10 mouse cellular contexts compared by ENCODE assay signal in the genomic region with DNA sequence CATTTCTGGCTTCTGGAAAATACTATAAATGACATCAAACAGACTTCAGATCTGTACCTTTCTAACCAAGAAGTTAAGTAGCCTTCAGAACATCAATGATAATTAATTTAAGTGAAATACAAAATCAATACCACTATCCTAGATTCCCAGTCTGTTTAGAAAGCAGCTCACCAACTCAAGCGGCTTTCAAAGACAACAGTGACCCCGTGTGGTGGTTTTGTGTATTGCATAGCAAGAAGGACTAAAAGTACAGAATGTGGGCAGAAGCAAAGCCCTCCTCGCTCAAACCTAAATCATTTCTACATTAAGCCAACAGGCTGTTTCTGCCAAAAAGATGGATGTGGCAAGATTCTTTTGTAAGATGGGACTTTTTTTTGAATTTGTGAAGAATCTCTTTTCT.
DNase-seq lines count a peak whose midpoint lies in the region; ATAC-seq and TF ChIP-seq lines count a peak whose summit lies in the region.
"Had no signal": no experiment of that assay in that cellular context is flagged by ENCODE, and none has a peak within 500 bp of the region (broad histone marks: within the 10 kb centered on the region; RNA-seq: fewer than 3 reads in every experiment).

No protein-coding gene starts in this region.

- 14% methylated on average over 3 of the region's 3 CpGs for WGBS in hindbrain, embryonic 11.5 days
- WGBS in hindbrain, embryonic 13.5 days, result 7% methylated on average over 3 of the region's 3 CpGs
- 6% methylated on average over 3 of the region's 3 CpGs for WGBS in heart, postnatal 0 days
- WGBS in midbrain, postnatal 0 days, result 8% methylated on average over 3 of the region's 3 CpGs

- no peaks in the 10 kb centered on the region for H3K4me1 ChIP-seq in hindbrain, embryonic 11.5 days (replicated peaks; ENCODE audit: control insufficient read depth, insufficient read depth, low read length)
- H3K4me1 ChIP-seq in hindbrain, embryonic 13.5 days (replicated peaks), result no peaks in the 10 kb centered on the region
- H3K4me1 ChIP-seq in heart, postnatal 0 days (ENCODE audit: control insufficient read depth, insufficient read depth), result peaks cover 18% of the 10 kb centered on the region
- H3K4me1 ChIP-seq in midbrain, postnatal 0 days (ENCODE audit: insufficient read depth, low read length), result no peaks in the 10 kb centered on the region
- no peaks in the 10 kb centered on the region for H3K4me1 ChIP-seq in testis, adult 2 months (ENCODE audit: control insufficient read depth, insufficient read depth, low read length)
- H3K4me1 ChIP-seq: embryonic facial prominence, embryonic 12.5 days; neural tube, embryonic 12.5 days had no signal

- no peak for ATAC-seq in hindbrain, embryonic 11.5 days (ENCODE audit: low FRiP score)
- ATAC-seq in hindbrain, embryonic 13.5 days (ENCODE audit: low FRiP score), result no peak
- no peak for ATAC-seq in heart, postnatal 0 days (ENCODE audit: insufficient read depth, low read depth)
- ATAC-seq in midbrain, postnatal 0 days (ENCODE audit: low FRiP score), result no peak

- H3K9ac ChIP-seq in hindbrain, embryonic 11.5 days (ENCODE audit: low read depth, low read length), result no peak overlapping the region
- no peak overlapping the region for H3K9ac ChIP-seq in hindbrain, embryonic 13.5 days
- no peak overlapping the region for H3K9ac ChIP-seq in heart, postnatal 0 days (replicated peaks; ENCODE audit: low read depth, low read length)
- H3K9ac ChIP-seq in midbrain, postnatal 0 days (replicated peaks; ENCODE audit: low read length, poor library complexity, severe bottlenecking), result no peak overlapping the region
- H3K9ac ChIP-seq: embryonic facial prominence, embryonic 12.5 days; neural tube, embryonic 12.5 days had no signal

- no peaks in the 10 kb centered on the region for H3K36me3 ChIP-seq in hindbrain, embryonic 11.5 days (ENCODE audit: control insufficient read depth, insufficient read depth, low read length)
- no peaks in the 10 kb centered on the region for H3K36me3 ChIP-seq in hindbrain, embryonic 13.5 days
- H3K36me3 ChIP-seq in heart, postnatal 0 days (replicated peaks; ENCODE audit: control insufficient read depth, insufficient read depth, low read length), result no peaks in the 10 kb centered on the region
- no peaks in the 10 kb centered on the region for H3K36me3 ChIP-seq in midbrain, postnatal 0 days (ENCODE audit: insufficient read depth, low read length)
- H3K36me3 ChIP-seq in testis, adult 2 months (ENCODE audit: control insufficient read depth, insufficient read depth, low read length), result no peaks in the 10 kb centered on the region
- H3K36me3 ChIP-seq: embryonic facial prominence, embryonic 12.5 days; neural tube, embryonic 12.5 days had no signal

- H3K27ac ChIP-seq in hindbrain, embryonic 11.5 days (ENCODE audit: low read depth, low read length), result no peak overlapping the region
- no peak overlapping the region for H3K27ac ChIP-seq in hindbrain, embryonic 13.5 days
- H3K27ac ChIP-seq in heart, postnatal 0 days (ENCODE audit: low read depth), result no peak overlapping the region
- no peak overlapping the region for H3K27ac ChIP-seq in midbrain, postnatal 0 days (ENCODE audit: low read depth, low read length)
- H3K27ac ChIP-seq in testis, adult 2 months (ENCODE audit: control insufficient read depth, insufficient read depth, low read depth, low read length), result no peak overlapping the region
- H3K27ac ChIP-seq: embryonic facial prominence, embryonic 12.5 days; neural tube, embryonic 12.5 days had no signal

- H3K4me3 ChIP-seq in hindbrain, embryonic 11.5 days (ENCODE audit: low read depth, low read length), result no peak overlapping the region
- H3K4me3 ChIP-seq in hindbrain, embryonic 13.5 days, result no peak overlapping the region
- H3K4me3 ChIP-seq in heart, postnatal 0 days (ENCODE audit: low read depth, low read length), result no peak overlapping the region
- H3K4me3 ChIP-seq in midbrain, postnatal 0 days (ENCODE audit: low read depth, low read length), result no peak overlapping the region
- H3K4me3 ChIP-seq in testis, adult 2 months (ENCODE audit: control insufficient read depth, low read depth, low read length), result no peak overlapping the region
- H3K4me3 ChIP-seq: embryonic facial prominence, embryonic 12.5 days; neural tube, embryonic 12.5 days had no signal

- H3K4me2 ChIP-seq in hindbrain, embryonic 11.5 days (replicated peaks; ENCODE audit: low read depth, low read length), result no peak overlapping the region
- no peak overlapping the region for H3K4me2 ChIP-seq in hindbrain, embryonic 13.5 days
- H3K4me2 ChIP-seq in heart, postnatal 0 days (ENCODE audit: low read depth, low read length), result no peak overlapping the region
- no peak overlapping the region for H3K4me2 ChIP-seq in midbrain, postnatal 0 days (ENCODE audit: low read depth, low read length, poor library complexity, severe bottlenecking)
- H3K4me2 ChIP-seq: embryonic facial prominence, embryonic 12.5 days; neural tube, embryonic 12.5 days had no signal

- DNase-seq in hindbrain, embryonic 11.5 days (ENCODE audit: low spot score), result peak; percentile 93
- peak; percentile 78 for DNase-seq in adrenal gland, adult 2 months
- DNase-seq in embryo, embryonic 10 days (ENCODE audit: low spot score), result peak; percentile 82
- DNase-seq in heart, postnatal 0 days (ENCODE audit: low spot score), result peak; percentile 55
- DNase-seq in layer of hippocampus, postnatal 36 days, result peak; percentile 71 to 87
- peak; percentile 89 for DNase-seq in midbrain, postnatal 0 days (ENCODE audit: low spot score)

- no peak for TF ChIP-seq EP300 in heart, postnatal 0 days (IDR thresholded peaks at IDR 0.05; ENCODE audit: low read depth)

- peak; percentile 96 for TF ChIP-seq CTCF in heart, postnatal 0 days (IDR thresholded peaks at IDR 0.05; ENCODE audit: low read depth)
- peak; percentile 98 for TF ChIP-seq CTCF in midbrain, postnatal 0 days (IDR thresholded peaks at IDR 0.05)
- TF ChIP-seq CTCF in testis, adult 2 months (IDR thresholded peaks at IDR 0.05; ENCODE audit: control insufficient read depth, insufficient read depth, insufficient replicate concordance, low read depth, low read length), result peak; percentile 34; the same call in 1 of the 2 replicates

- no peaks in the 10 kb centered on the region for H3K27me3 ChIP-seq in hindbrain, embryonic 11.5 days (ENCODE audit: control insufficient read depth, insufficient read depth, low read length)
- H3K27me3 ChIP-seq in hindbrain, embryonic 13.5 days, result peaks cover 5% of the 10 kb centered on the region; the same call in 1 of the 2 replicates
- H3K27me3 ChIP-seq in heart, postnatal 0 days (ENCODE audit: control insufficient read depth, insufficient read depth, low read length), result no peaks in the 10 kb centered on the region
- no peaks in the 10 kb centered on the region for H3K27me3 ChIP-seq in midbrain, postnatal 0 days (ENCODE audit: insufficient read depth, low read length)
- no peaks in the 10 kb centered on the region for H3K27me3 ChIP-seq in testis, adult 2 months (ENCODE audit: control insufficient read depth, insufficient read depth, low read length)
- H3K27me3 ChIP-seq: embryonic facial prominence, embryonic 12.5 days; neural tube, embryonic 12.5 days had no signal

- no peaks in the 10 kb centered on the region for H3K9me3 ChIP-seq in hindbrain, embryonic 11.5 days (ENCODE audit: control insufficient read depth, low read length)
- H3K9me3 ChIP-seq in hindbrain, embryonic 13.5 days, result no peaks in the 10 kb centered on the region
- no peaks in the 10 kb centered on the region for H3K9me3 ChIP-seq in heart, postnatal 0 days (replicated peaks; ENCODE audit: control insufficient read depth, low read length)
- no peaks in the 10 kb centered on the region for H3K9me3 ChIP-seq in midbrain, postnatal 0 days (ENCODE audit: low read length)
- H3K9me3 ChIP-seq: embryonic facial prominence, embryonic 12.5 days; neural tube, embryonic 12.5 days had no signal

- TF ChIP-seq POLR2A in testis, adult 2 months (IDR thresholded peaks at IDR 0.05; ENCODE audit: control insufficient read depth, low read depth, low read length), result no peak

Comparison
In these comparisons a context has a peak if more than half of its experiments do, and no peak if none do; other contexts are left out.
1. CTCF ChIP-seq: peak in every context shown above with its lines; median percentile 98 in midbrain, postnatal 0 days; 96 in heart, postnatal 0 days; 34 in testis, adult 2 months.